Mouse (Mus musculus) thymus, adult 2 months (tissue): Measurements from ENCODE around the gene Ptges3.

Experiments used
- CTCF ChIP-seq: fragments of 200-500 bp; IDR thresholded peaks from 2 replicates; pipeline ENCODE4 v1.5.1; 2012; ENCODE audit warnings: mild to moderate bottlenecking, control low read depth, low read length, moderate library complexity, borderline replicate concordance; ENCODE audit not compliant: control insufficient read depth, poor library complexity, insufficient read depth; ENCODE audit errors: extremely low read depth
- POLR2A ChIP-seq: fragments of 200-500 bp; IDR thresholded peaks from 2 replicates; pipeline ENCODE4 v1.6.1; 2012; ENCODE audit warnings: mild to moderate bottlenecking, low read length, control low read depth, moderate library complexity; ENCODE audit not compliant: control insufficient read depth, poor library complexity, insufficient read depth; ENCODE audit errors: extremely low read depth

GRCm38 (mm10) chr10:128086391-128086790, 27.6 kb downstream of the Ptges3 start:
- TF ChIP-seq CTCF (no peak), POLR2A (no peak)
